Mouse (Mus musculus) intestine, embryonic 15.5 days (tissue): ENCODE data around the gene Hk2. TPM values are rescaled to one million over a fixed set of nuclear protein-coding genes. Genes with fewer than 3 reads are reported as not detected.

Source experiments
- polyA plus RNA-seq: library from polyadenylated mRNA; unstranded; fragments of >200 nt; fragmentation: Nextera tagmentation; extraction: Ambion mirVana; gene quantifications from 2 replicates; pipeline ENCODE4 v1.2.1, GENCODE M21; 2015

The Hk2 gene
- polyA plus RNA-seq, 1 experiment from 2014 or later: 18.8 TPM

Other genes starting within 250 kb of the Hk2 start
- gene Pole4, start 69.1 kb downstream of the Hk2 start, polyA plus RNA-seq: 96.4 and 101 TPM in 2 replicates
- 1.5 and 1.7 TPM in 2 replicates for gene Sema4f, start 165.3 kb upstream of the Hk2 start, polyA plus RNA-seq
- 0.26 and 0.78 TPM in 2 replicates for gene M1ap, start 172.4 kb upstream of the Hk2 start, polyA plus RNA-seq